Comparison of ENCODE assay signal across 8 mouse cellular contexts in genomic region chr2:120402813-120403212, GRCm38 (mm10). TPM values are rescaled to one million over a fixed set of nuclear protein-coding genes. Genes with fewer than 3 reads are reported as not detected.
A peak's percentile ranks its signal among the peaks of the same experiment; 100 is the strongest.
DNase-seq lines count a peak whose midpoint lies in the region; ATAC-seq lines count a peak whose summit lies in the region.

No protein-coding gene starts in this region.

- no peaks in the 10 kb centered on the region for H3K27me3 ChIP-seq in heart, embryonic 15.5 days
- no peaks in the 10 kb centered on the region for H3K27me3 ChIP-seq in hindbrain, embryonic 12.5 days
- no peaks in the 10 kb centered on the region for H3K27me3 ChIP-seq in midbrain, embryonic 11.5 days (ENCODE audit: control insufficient read depth, insufficient read depth, low read length)

- H3K4me1 ChIP-seq in heart, embryonic 15.5 days (replicated peaks): peaks cover 13% of the 10 kb centered on the region
- H3K4me1 ChIP-seq in hindbrain, embryonic 12.5 days: peaks cover 14% of the 10 kb centered on the region
- peaks cover 12% of the 10 kb centered on the region for H3K4me1 ChIP-seq in midbrain, embryonic 11.5 days (ENCODE audit: control insufficient read depth, insufficient read depth, low read length)

- no peak for ATAC-seq in heart, embryonic 15.5 days (replicated peaks; ENCODE audit: insufficient number of reproducible peaks, insufficient read depth, low FRiP score, low read depth)
- ATAC-seq in hindbrain, embryonic 12.5 days (ENCODE audit: low FRiP score): no peak
- ATAC-seq in midbrain, embryonic 11.5 days (ENCODE audit: low FRiP score): no peak

- H3K9ac ChIP-seq in heart, embryonic 15.5 days: peak overlapping the region; percentile 82; the same call in 1 of the 2 replicates
- no peak overlapping the region for H3K9ac ChIP-seq in hindbrain, embryonic 12.5 days
- H3K9ac ChIP-seq in midbrain, embryonic 11.5 days (ENCODE audit: low read length): 0 out of 2 replicates have a peak overlapping the region, but pooled peaks have one; percentile 24

- H3K27ac ChIP-seq in heart, embryonic 15.5 days: no peak overlapping the region
- H3K27ac ChIP-seq in hindbrain, embryonic 12.5 days: no peak overlapping the region
- H3K27ac ChIP-seq in midbrain, embryonic 11.5 days (ENCODE audit: low read depth, low read length): no peak overlapping the region

- H3K9me3 ChIP-seq in heart, embryonic 15.5 days (replicated peaks): no peaks in the 10 kb centered on the region
- H3K9me3 ChIP-seq in hindbrain, embryonic 12.5 days (replicated peaks): no peaks in the 10 kb centered on the region
- H3K9me3 ChIP-seq in midbrain, embryonic 11.5 days (ENCODE audit: control insufficient read depth, low read length): no peaks in the 10 kb centered on the region

- 0 out of 2 replicates have a peak, but pooled peaks cover 5% of the 10 kb centered on the region for H3K36me3 ChIP-seq in heart, embryonic 15.5 days
- peaks cover 5% of the 10 kb centered on the region; the same call in 1 of the 2 replicates for H3K36me3 ChIP-seq in hindbrain, embryonic 12.5 days
- H3K36me3 ChIP-seq in midbrain, embryonic 11.5 days (ENCODE audit: control insufficient read depth, insufficient read depth, low read length): no peaks in the 10 kb centered on the region

- 24% methylated on average over 3 of the region's 3 CpGs for WGBS in heart, embryonic 15.5 days
- 73% methylated on average over 3 of the region's 3 CpGs for WGBS in hindbrain, embryonic 12.5 days
- WGBS in midbrain, embryonic 11.5 days: 71% methylated on average over 3 of the region's 3 CpGs

- H3K4me2 ChIP-seq in heart, embryonic 15.5 days: peak overlapping the region; percentile 77
- peak overlapping the region; percentile 84 for H3K4me2 ChIP-seq in hindbrain, embryonic 12.5 days (replicated peaks)
- H3K4me2 ChIP-seq in midbrain, embryonic 11.5 days: peak overlapping the region; percentile 66

- DNase-seq in heart, adult 8-10 months (ENCODE audit: low spot score): no peak
- DNase-seq in MEL-GATA-1-ER (ENCODE audit: extremely low read depth, low read depth): peak; percentile 11
- DNase-seq in midbrain, embryonic 11.5 days (ENCODE audit: low spot score, missing footprints): no peak
- no peak for DNase-seq in thymus, postnatal 10 days (ENCODE audit: low spot score in 2 of 2)
- DNase-seq in cerebellum, adult 11-12 months: no peak
- DNase-seq in gastrocnemius, adult 8-10 months (ENCODE audit: low spot score in 2 of 2): no peak

- H3K4me3 ChIP-seq in heart, embryonic 15.5 days: peak overlapping the region; percentile 79
- peak overlapping the region; percentile 75; the same call in 1 of the 2 replicates for H3K4me3 ChIP-seq in hindbrain, embryonic 12.5 days
- peak overlapping the region; percentile 82 for H3K4me3 ChIP-seq in midbrain, embryonic 11.5 days (ENCODE audit: low read depth, low read length)

RNA-seq across cellular contexts. Expression of gene Ganc, which starts 0.9 kb away (rescaled TPM):
- 9.0 and 9.9 TPM in 2 replicates for polyA plus RNA-seq in heart, embryonic 15.5 days (2015; fragmentation: Nextera tagmentation; extraction: Ambion mirVana)
- 10 to 100 TPM; 25.4 to 33.7 (median 31.3) TPM for total RNA-seq in heart, adult 8-10 months (2022)
- 9.0 and 10.1 TPM in 2 replicates for polyA plus RNA-seq in hindbrain, embryonic 12.5 days (2016; fragmentation: Nextera tagmentation; extraction: Ambion mirVana)
- 7.2 and 10.0 TPM in 2 replicates for polyA plus RNA-seq in midbrain, embryonic 11.5 days (2014; fragmentation: Nextera tagmentation; extraction: Ambion mirVana)
- 10 to 100 TPM; 36.3 to 42.9 (median 37.6) TPM for total RNA-seq in gastrocnemius, adult 8-10 months (2022)

RNA-seq across cellular contexts. Expression of gene Tmem87a, which starts 1.1 kb away (rescaled TPM):
- 6.5 and 8.0 TPM in 2 replicates for polyA plus RNA-seq in heart, embryonic 15.5 days (2015; fragmentation: Nextera tagmentation; extraction: Ambion mirVana)
- 10 to 100 TPM; 15.5 to 18.5 (median 16.5) TPM for total RNA-seq in heart, adult 8-10 months (2022)
- polyA plus RNA-seq in hindbrain, embryonic 12.5 days (2016; fragmentation: Nextera tagmentation; extraction: Ambion mirVana): 7.3 and 8.2 TPM in 2 replicates
- polyA plus RNA-seq in midbrain, embryonic 11.5 days (2014; fragmentation: Nextera tagmentation; extraction: Ambion mirVana): 8.3 and 8.6 TPM in 2 replicates
- total RNA-seq in gastrocnemius, adult 8-10 months (2022): 10 to 100 TPM; 36.6 to 47.1 (median 43.3) TPM

RNA-seq across cellular contexts. Expression of gene Vps39, which starts 49.9 kb away (rescaled TPM):
- 14.8 and 19.1 TPM in 2 replicates for polyA plus RNA-seq in heart, embryonic 15.5 days (2015; fragmentation: Nextera tagmentation; extraction: Ambion mirVana)
- 10 to 100 TPM; 29.5 to 35.2 (median 31.4) TPM for total RNA-seq in heart, adult 8-10 months (2022)
- polyA plus RNA-seq in hindbrain, embryonic 12.5 days (2016; fragmentation: Nextera tagmentation; extraction: Ambion mirVana): 44.0 and 46.6 TPM in 2 replicates
- 36.8 and 40.1 TPM in 2 replicates for polyA plus RNA-seq in midbrain, embryonic 11.5 days (2014; fragmentation: Nextera tagmentation; extraction: Ambion mirVana)
- 10 to 100 TPM; 19.9 to 26.3 (median 22.9) TPM for total RNA-seq in gastrocnemius, adult 8-10 months (2022)

RNA-seq across cellular contexts. Expression of gene Capn3, which starts 53.0 kb away (rescaled TPM):
- polyA plus RNA-seq in heart, embryonic 15.5 days (2015; fragmentation: Nextera tagmentation; extraction: Ambion mirVana): 3.0 and 3.7 TPM in 2 replicates
- 1 to 10 TPM; 4.2 to 6.8 (median 4.6) TPM for total RNA-seq in heart, adult 8-10 months (2022)
- 1.3 and 2.0 TPM in 2 replicates for polyA plus RNA-seq in hindbrain, embryonic 12.5 days (2016; fragmentation: Nextera tagmentation; extraction: Ambion mirVana)
- 4.8 and 5.9 TPM in 2 replicates for polyA plus RNA-seq in midbrain, embryonic 11.5 days (2014; fragmentation: Nextera tagmentation; extraction: Ambion mirVana)
- 100 to 1,000 TPM; 126 to 145 (median 128) TPM for total RNA-seq in gastrocnemius, adult 8-10 months (2022)
